Mouse (Mus musculus) midbrain, embryonic 12.5 days (tissue): ENCODE results near the gene Slc5a2. TPM values are rescaled to one million over a fixed set of nuclear protein-coding genes. Genes with fewer than 3 reads are reported as not detected.

Experiments used
- ATAC-seq: fragments of 200-750 bp; cut with Nextera tagmentation; 2 replicates; pipeline ENCODE4 v1.8.0; 2017; ENCODE audit warnings: low read depth, moderate TSS enrichment, moderate library complexity; ENCODE audit not compliant: low FRiP score
- H3K27ac ChIP-seq: fragments of 300-500 bp; sonication (generic); replicated peaks from 2 replicates; pipeline ENCODE4 v1.5.1; 2016; ENCODE audit warnings: mild to moderate bottlenecking
- H3K27me3 ChIP-seq: fragments of 300-500 bp; sonication (generic); 2 replicates; pipeline ENCODE4 v1.6.1; 2016; ENCODE audit warnings: mild to moderate bottlenecking
- H3K36me3 ChIP-seq: fragments of 300-500 bp; sonication (generic); 2 replicates; pipeline ENCODE4 v1.6.1; 2016
- H3K4me1 ChIP-seq: fragments of 300-500 bp; sonication (generic); 2 replicates; pipeline ENCODE4 v1.6.1; 2016
- H3K4me2 ChIP-seq: fragments of 300-500 bp; sonication (generic); replicated peaks from 2 replicates; pipeline ENCODE4 v1.6.1; 2016; ENCODE audit warnings: mild to moderate bottlenecking, moderate library complexity
- H3K4me3 ChIP-seq: fragments of 300-500 bp; sonication (generic); 2 replicates; pipeline ENCODE4 v1.5.1; 2016; ENCODE audit warnings: mild to moderate bottlenecking
- H3K9ac ChIP-seq: fragments of 300-500 bp; sonication (generic); replicated peaks from 2 replicates; pipeline ENCODE4 v1.6.1; 2016; ENCODE audit warnings: mild to moderate bottlenecking, moderate library complexity
- H3K9me3 ChIP-seq: fragments of 300-500 bp; sonication (generic); 2 replicates; pipeline ENCODE4 v1.6.1; 2016; ENCODE audit warnings: mild to moderate bottlenecking
- WGBS: fragments of 180-500 bp; shearing (Covaris S2); methylation state at CpG from one replicate; pipeline ENCODE4 v1.1.7; 2016; 5-methylcytosine and 5-hydroxymethylcytosine counted together
- polyA plus RNA-seq: library from polyadenylated mRNA; unstranded; fragments of >200 nt; fragmentation: Nextera tagmentation; extraction: Ambion mirVana; gene quantifications from 2 replicates; pipeline ENCODE4 v1.2.1, GENCODE M21; 2016

Gene Slc5a2
- not detected in 2 replicates for polyA plus RNA-seq

GRCm38 (mm10) chr7:128265411-128265810 is at the start of gene Slc5a2:
TSS of gene Slc5a2 (plus strand) at chr7:128265657.
- WGBS, result 81% methylated on average over 6 of the region's 6 CpGs
- Histone ChIP-seq H3K27ac (no peak within 1 kb of the TSS), H3K9me3 (no peaks in the 10 kb centered on the region), H3K9ac (no peak within 1 kb of the TSS), H3K4me3 (no peak within 1 kb of the TSS), H3K4me2 (no peak within 1 kb of the TSS), H3K27me3 (no peaks in the 10 kb centered on the region), H3K36me3 (peaks cover 3% of the 10 kb centered on the region; the same call in 1 of the 2 replicates), H3K4me1 (no peaks in the 10 kb centered on the region)
- no peak for ATAC-seq

- H3K9ac ChIP-seq, result no peak overlapping the region
- no peak overlapping the region for H3K4me2 ChIP-seq
- H3K4me3 ChIP-seq, result no peak overlapping the region
- H3K27ac ChIP-seq, result no peak overlapping the region
- no peaks in the 10 kb centered on the region for H3K9me3 ChIP-seq
- no peak for ATAC-seq
- H3K27me3 ChIP-seq, result no peaks in the 10 kb centered on the region
- H3K4me1 ChIP-seq, result no peaks in the 10 kb centered on the region
- no peaks in the 10 kb centered on the region for H3K36me3 ChIP-seq
- WGBS, result 94% methylated on average over 4 of the region's 4 CpGs
Measured at GRCm38 (mm10) chr7:128219952-128220351, 45.5 kb upstream of the Slc5a2 start.

GRCm38 (mm10) chr7:128220936-128221335 is 44.5 kb upstream of the Slc5a2 start:
- no peak overlapping the region for H3K27ac ChIP-seq
- no peaks in the 10 kb centered on the region for H3K36me3 ChIP-seq
- H3K4me2 ChIP-seq, result no peak overlapping the region
- no peak overlapping the region for H3K4me3 ChIP-seq
- WGBS, result 83% methylated on average over 3 of the region's 3 CpGs
- no peak for ATAC-seq
- H3K27me3 ChIP-seq, result no peaks in the 10 kb centered on the region
- H3K9ac ChIP-seq, result no peak overlapping the region
- no peaks in the 10 kb centered on the region for H3K9me3 ChIP-seq
- H3K4me1 ChIP-seq, result no peaks in the 10 kb centered on the region

GRCm38 (mm10) chr7:128231741-128232140 is 33.7 kb upstream of the Slc5a2 start:
- Histone ChIP-seq H3K9me3 (no peaks in the 10 kb centered on the region), H3K4me2 (no peak overlapping the region), H3K4me1 (peaks cover 4% of the 10 kb centered on the region), H3K27ac (no peak overlapping the region), H3K36me3 (no peaks in the 10 kb centered on the region), H3K4me3 (no peak overlapping the region), H3K27me3 (no peaks in the 10 kb centered on the region), H3K9ac (no peak overlapping the region)
- ATAC-seq, result no peak
- 55% methylated on average over 8 of the region's 8 CpGs for WGBS

GRCm38 (mm10) chr7:128234796-128235195 is 30.7 kb upstream of the Slc5a2 start:
- H3K4me2 ChIP-seq, result no peak overlapping the region
- H3K9ac ChIP-seq, result no peak overlapping the region
- no peak overlapping the region for H3K27ac ChIP-seq
- no peak for ATAC-seq
- WGBS, result 87% methylated on average over 2 of the region's 2 CpGs
- H3K4me3 ChIP-seq, result no peak overlapping the region
- no peaks in the 10 kb centered on the region for H3K27me3 ChIP-seq
- peaks cover 4% of the 10 kb centered on the region; the same call in 1 of the 2 replicates for H3K36me3 ChIP-seq
- peaks cover 20% of the 10 kb centered on the region for H3K4me1 ChIP-seq
- H3K9me3 ChIP-seq, result no peaks in the 10 kb centered on the region

- WGBS, result 88% methylated on average over 1 of the region's 1 CpGs
- Histone ChIP-seq H3K9me3 (no peaks in the 10 kb centered on the region), H3K4me3 (no peak overlapping the region), H3K9ac (no peak overlapping the region), H3K36me3 (peaks cover 11% of the 10 kb centered on the region), H3K27ac (no peak overlapping the region), H3K4me1 (peaks cover 21% of the 10 kb centered on the region), H3K27me3 (no peaks in the 10 kb centered on the region), H3K4me2 (no peak overlapping the region)
- ATAC-seq, result no peak
Measured at GRCm38 (mm10) chr7:128235481-128235880, 30.0 kb upstream of the Slc5a2 start.

GRCm38 (mm10) chr7:128236426-128236825 is 29.0 kb upstream of the Slc5a2 start:
- ATAC-seq, result no peak
- 0 out of 2 replicates have a peak overlapping the region, but pooled peaks have one; percentile 85 for H3K4me2 ChIP-seq

GRCm38 (mm10) chr7:128236856-128237592 is 28.4 kb upstream of the Slc5a2 start, which contains the start of gene Armc5:
TSS of gene Armc5 (plus strand) at chr7:128237342.
- 25% methylated on average over 37 of the region's 37 CpGs for WGBS

More at GRCm38 (mm10) chr7:128236426-128236825, 29.0 kb upstream of the Slc5a2 start:
- H3K27me3 ChIP-seq, result no peaks in the 10 kb centered on the region
- WGBS, result 93% methylated on average over 13 of the region's 13 CpGs
- H3K9ac ChIP-seq, result no peak overlapping the region; the same call in 1 of the 2 replicates
- peaks cover 21% of the 10 kb centered on the region for H3K4me1 ChIP-seq
- no peak overlapping the region for H3K4me3 ChIP-seq
- peak overlapping the region; percentile 90; the same call in 1 of the 2 replicates for H3K27ac ChIP-seq
- no peaks in the 10 kb centered on the region for H3K9me3 ChIP-seq
- H3K36me3 ChIP-seq, result peaks cover 20% of the 10 kb centered on the region

GRCm38 (mm10) chr7:128237593-128237926 is 27.9 kb upstream of the Slc5a2 start:
- Histone ChIP-seq H3K27me3 (no peaks in the 10 kb centered on the region), H3K27ac (peak overlapping the region; percentile 90), H3K9ac (peak overlapping the region; percentile 58), H3K4me2 (peak overlapping the region; percentile 85), H3K4me1 (peaks cover 21% of the 10 kb centered on the region), H3K4me3 (peak overlapping the region; percentile 61), H3K36me3 (peaks cover 31% of the 10 kb centered on the region), H3K9me3 (no peaks in the 10 kb centered on the region)
- no peak; the same call in 1 of the 2 replicates for ATAC-seq
- under 1% methylated on average over 25 of the region's 25 CpGs for WGBS

More at GRCm38 (mm10) chr7:128236856-128237592, 28.4 kb upstream of the Slc5a2 start, which contains the start of gene Armc5:
- H3K9me3 ChIP-seq, result no peaks in the 10 kb centered on the region
- H3K4me1 ChIP-seq, result peaks cover 21% of the 10 kb centered on the region
- peak within 1 kb of the TSS; percentile 63 for H3K9ac ChIP-seq
- H3K27me3 ChIP-seq, result no peaks in the 10 kb centered on the region
- no peak; the same call in 1 of the 2 replicates for ATAC-seq
- peak within 1 kb of the TSS; percentile 90 for H3K27ac ChIP-seq
- peak within 1 kb of the TSS; percentile 85 for H3K4me2 ChIP-seq
- H3K36me3 ChIP-seq, result peaks cover 26% of the 10 kb centered on the region
- H3K4me3 ChIP-seq, result peak within 1 kb of the TSS; percentile 61

GRCm38 (mm10) chr7:128237927-128238778 is 27.3 kb upstream of the Slc5a2 start, which contains the start of gene 9130023H24Rik:
TSS of gene 9130023H24Rik (minus strand) at chr7:128238031.
- Histone ChIP-seq H3K27ac (peak within 1 kb of the TSS; percentile 90), H3K9ac (peak within 1 kb of the TSS; percentile 63), H3K27me3 (no peaks in the 10 kb centered on the region), H3K4me1 (peaks cover 21% of the 10 kb centered on the region), H3K4me2 (peak within 1 kb of the TSS; percentile 85), H3K4me3 (peak within 1 kb of the TSS; percentile 61), H3K36me3 (peaks cover 35% of the 10 kb centered on the region), H3K9me3 (no peaks in the 10 kb centered on the region)
- WGBS, result under 1% methylated on average over 71 of the region's 72 CpGs
- peak; percentile 90 for ATAC-seq

GRCm38 (mm10) chr7:128238991-128239390 is 26.5 kb upstream of the Slc5a2 start:
- WGBS, result 26% methylated on average over 4 of the region's 4 CpGs
- Histone ChIP-seq H3K36me3 (peaks cover 35% of the 10 kb centered on the region), H3K9me3 (no peaks in the 10 kb centered on the region), H3K4me1 (peaks cover 21% of the 10 kb centered on the region), H3K27ac (peak overlapping the region; percentile 90), H3K4me3 (peak overlapping the region; percentile 61), H3K27me3 (no peaks in the 10 kb centered on the region), H3K9ac (0 out of 2 replicates have a peak overlapping the region, but pooled peaks have one; percentile 6), H3K4me2 (peak overlapping the region; percentile 85)
- ATAC-seq, result no peak
